Mouse (Mus musculus) 416B (cell line): ENCODE data around the gene Commd3.

Experiments used
- DNase-seq: peaks from one replicate; pipeline ENCODE4 v3.0.0; 2011; ENCODE audit warnings: low read depth

Gene Commd3

GRCm38 (mm10) chr2:18672133-18672765 lies at the start of gene Commd3:
Gene Commd3 (plus strand): TSS chr2:18672384.
- DNase-seq: peak; percentile 84

- DNase-seq: no peak
These were observed 49.0 kb upstream of the Commd3 start for GRCm38 (mm10) chr2:18623219-18623618.

- DNase-seq: peak; percentile 91
These were observed 41.6 kb upstream of the Commd3 start for GRCm38 (mm10) chr2:18630547-18630946.

- DNase-seq: no peak
These were observed 37.1 kb upstream of the Commd3 start for GRCm38 (mm10) chr2:18635052-18635451.

- DNase-seq: no peak
These were observed 23.6 kb upstream of the Commd3 start for GRCm38 (mm10) chr2:18648563-18648962.

- DNase-seq: peak; percentile 73
These were observed 17.4 kb upstream of the Commd3 start for GRCm38 (mm10) chr2:18654821-18655220.

- DNase-seq: peak; percentile 67
These were observed 8.2 kb upstream of the Commd3 start for GRCm38 (mm10) chr2:18664003-18664402.

- no peak for DNase-seq
These were observed 1.1 kb upstream of the Commd3 start for GRCm38 (mm10) chr2:18671041-18671440.

- DNase-seq: peak; percentile 63
These were observed 581 bp downstream of the Commd3 start for GRCm38 (mm10) chr2:18672766-18673164.

GRCm38 (mm10) chr2:18673766-18674165 lies 1.6 kb downstream of the Commd3 start:
- peak; percentile 22 for DNase-seq

GRCm38 (mm10) chr2:18674193-18674902 lies 2.2 kb downstream of the Commd3 start:
- no peak for DNase-seq

- peak; percentile 17 for DNase-seq
These were observed 3.7 kb downstream of the Commd3 start for GRCm38 (mm10) chr2:18675681-18676456.

- DNase-seq: peak; percentile 80
These were observed 4.3 kb downstream of the Commd3 start for GRCm38 (mm10) chr2:18676457-18676935.

GRCm38 (mm10) chr2:18676936-18677491 lies 4.8 kb downstream of the Commd3 start, which contains the start of gene Bmi1:
Gene Bmi1 (plus strand): TSS chr2:18677018.
- no peak for DNase-seq

GRCm38 (mm10) chr2:18677631-18678471 lies 5.7 kb downstream of the Commd3 start:
- peak; percentile 53 for DNase-seq

- DNase-seq: no peak
These were observed 7.5 kb downstream of the Commd3 start for GRCm38 (mm10) chr2:18679701-18680100.

- DNase-seq: no peak
These were observed 8.3 kb downstream of the Commd3 start for GRCm38 (mm10) chr2:18680501-18680900.

- no peak for DNase-seq
These were observed 8.8 kb downstream of the Commd3 start for GRCm38 (mm10) chr2:18680961-18681360.

GRCm38 (mm10) chr2:18684062-18684461 lies 11.9 kb downstream of the Commd3 start:
- DNase-seq: no peak

- no peak for DNase-seq
These were observed 14.2 kb downstream of the Commd3 start for GRCm38 (mm10) chr2:18686386-18686785.

- DNase-seq: no peak
These were observed 14.8 kb downstream of the Commd3 start for GRCm38 (mm10) chr2:18686826-18687519.
